Mouse (Mus musculus) hindbrain, embryonic 13.5 days (tissue): ENCODE data around the gene Ndufab1. TPM values are rescaled to one million over a fixed set of nuclear protein-coding genes. Genes with fewer than 3 reads are reported as not detected.
A peak's percentile ranks its signal among the peaks of the same experiment; 100 is the strongest.

Experiments
- ATAC-seq: fragments of 200-750 bp; cut with Nextera tagmentation; 2 replicates; pipeline ENCODE4 v1.8.0; 2017; ENCODE audit warnings: moderate TSS enrichment; ENCODE audit not compliant: low FRiP score
- H3K27ac ChIP-seq: fragments of 300-500 bp; sonication (generic); 2 replicates; pipeline ENCODE4 v1.5.1; 2015; ENCODE audit warnings: inconsistent platforms, mild to moderate bottlenecking, moderate library complexity
- H3K27me3 ChIP-seq: fragments of 300-500 bp; sonication (generic); 2 replicates; pipeline ENCODE4 v1.6.1; 2015; ENCODE audit warnings: mild to moderate bottlenecking, inconsistent platforms
- H3K36me3 ChIP-seq: fragments of 300-500 bp; sonication (generic); 2 replicates; pipeline ENCODE4 v1.6.1; 2015; ENCODE audit warnings: mild to moderate bottlenecking, inconsistent platforms
- H3K4me1 ChIP-seq: fragments of 300-500 bp; sonication (generic); replicated peaks from 2 replicates; pipeline ENCODE4 v1.6.1; 2015; ENCODE audit warnings: inconsistent platforms
- H3K4me2 ChIP-seq: fragments of 300-500 bp; sonication (generic); 2 replicates; pipeline ENCODE4 v1.6.1; 2015; ENCODE audit warnings: inconsistent platforms, mild to moderate bottlenecking, moderate library complexity
- H3K4me3 ChIP-seq: fragments of 300-500 bp; sonication (generic); 2 replicates; pipeline ENCODE4 v1.5.1; 2015; ENCODE audit warnings: mild to moderate bottlenecking, inconsistent platforms
- H3K9ac ChIP-seq: fragments of 300-500 bp; sonication (generic); 2 replicates; pipeline ENCODE4 v1.6.1; 2015; ENCODE audit warnings: mild to moderate bottlenecking, inconsistent platforms
- H3K9me3 ChIP-seq: fragments of 300-500 bp; sonication (generic); 2 replicates; pipeline ENCODE4 v1.6.1; 2016; ENCODE audit warnings: inconsistent platforms
- WGBS: fragments of 180-500 bp; shearing (Covaris S2); methylation state at CpG from one replicate; pipeline ENCODE4 v1.1.7; 2015; 5-methylcytosine and 5-hydroxymethylcytosine counted together
- polyA plus RNA-seq: library from polyadenylated mRNA; unstranded; fragments of >200 nt; fragmentation: Nextera tagmentation; extraction: Ambion mirVana; gene quantifications from 2 replicates; pipeline ENCODE4 v1.2.1, GENCODE M21; 2015

The Ndufab1 gene
- polyA plus RNA-seq, 1 experiment from 2014 or later: 638 TPM

- Histone ChIP-seq H3K27ac (peak overlapping the region; percentile 96), H3K9me3 (no peaks in the 10 kb centered on the region)
- WGBS: 22% methylated on average over 31 of the region's 31 CpGs
Observed at GRCm38 (mm10) chr7:122066102-122066944, 35.4 kb downstream of the Ndufab1 start.

GRCm38 (mm10) chr7:122065656-122066055, 36.0 kb downstream of the Ndufab1 start:
- H3K9ac ChIP-seq: peak overlapping the region; percentile 98; the same call in 1 of the 2 replicates
- H3K4me3 ChIP-seq: peak overlapping the region; percentile 99; the same call in 1 of the 2 replicates
- H3K27me3 ChIP-seq: no peaks in the 10 kb centered on the region
- H3K27ac ChIP-seq: no peak overlapping the region
- peak overlapping the region; percentile 67 for H3K4me2 ChIP-seq
- H3K36me3 ChIP-seq: peaks cover 22% of the 10 kb centered on the region
- no peak for ATAC-seq
- WGBS: 81% methylated on average over 1 of the region's 1 CpGs
- peaks cover 37% of the 10 kb centered on the region for H3K4me1 ChIP-seq
- H3K9me3 ChIP-seq: no peaks in the 10 kb centered on the region

More at GRCm38 (mm10) chr7:122066102-122066944, 35.4 kb downstream of the Ndufab1 start:
- Histone ChIP-seq H3K36me3 (peaks cover 27% of the 10 kb centered on the region), H3K9ac (peak overlapping the region; percentile 98), H3K4me1 (peaks cover 38% of the 10 kb centered on the region), H3K4me3 (peak overlapping the region; percentile 99), H3K4me2 (peak overlapping the region; percentile 67), H3K27me3 (no peaks in the 10 kb centered on the region)
- no peak; the same call in none of the 2 replicates for ATAC-seq

- ATAC-seq: no peak
Observed at GRCm38 (mm10) chr7:122056633-122057032, 45.1 kb downstream of the Ndufab1 start.

GRCm38 (mm10) chr7:122050834-122051233, 50.9 kb downstream of the Ndufab1 start:
- WGBS: 77% methylated on average over 1 of the region's 1 CpGs
- H3K4me2 ChIP-seq: no peak overlapping the region
- no peak overlapping the region for H3K27ac ChIP-seq
- H3K4me1 ChIP-seq: no peaks in the 10 kb centered on the region
- H3K27me3 ChIP-seq: no peaks in the 10 kb centered on the region
- ATAC-seq: no peak
- no peak overlapping the region for H3K4me3 ChIP-seq
- peaks cover 57% of the 10 kb centered on the region for H3K36me3 ChIP-seq
- no peak overlapping the region for H3K9ac ChIP-seq
- no peaks in the 10 kb centered on the region for H3K9me3 ChIP-seq

More at GRCm38 (mm10) chr7:122056633-122057032, 45.1 kb downstream of the Ndufab1 start:
- Histone ChIP-seq H3K36me3 (peaks cover 53% of the 10 kb centered on the region), H3K9me3 (no peaks in the 10 kb centered on the region), H3K9ac (no peak overlapping the region), H3K27ac (no peak overlapping the region), H3K4me2 (no peak overlapping the region), H3K4me3 (no peak overlapping the region), H3K4me1 (no peaks in the 10 kb centered on the region), H3K27me3 (no peaks in the 10 kb centered on the region)
- WGBS: 92% methylated on average over 5 of the region's 5 CpGs

- Histone ChIP-seq H3K27me3 (no peaks in the 10 kb centered on the region), H3K9ac (no peak overlapping the region), H3K4me3 (no peak overlapping the region), H3K4me2 (no peak overlapping the region), H3K4me1 (no peaks in the 10 kb centered on the region), H3K27ac (no peak overlapping the region), H3K36me3 (peaks cover 48% of the 10 kb centered on the region), H3K9me3 (no peaks in the 10 kb centered on the region)
- no peak for ATAC-seq
- 96% methylated on average over 9 of the region's 9 CpGs for WGBS
Observed at GRCm38 (mm10) chr7:122048191-122048590, 53.5 kb downstream of the Ndufab1 start.

DNA sequence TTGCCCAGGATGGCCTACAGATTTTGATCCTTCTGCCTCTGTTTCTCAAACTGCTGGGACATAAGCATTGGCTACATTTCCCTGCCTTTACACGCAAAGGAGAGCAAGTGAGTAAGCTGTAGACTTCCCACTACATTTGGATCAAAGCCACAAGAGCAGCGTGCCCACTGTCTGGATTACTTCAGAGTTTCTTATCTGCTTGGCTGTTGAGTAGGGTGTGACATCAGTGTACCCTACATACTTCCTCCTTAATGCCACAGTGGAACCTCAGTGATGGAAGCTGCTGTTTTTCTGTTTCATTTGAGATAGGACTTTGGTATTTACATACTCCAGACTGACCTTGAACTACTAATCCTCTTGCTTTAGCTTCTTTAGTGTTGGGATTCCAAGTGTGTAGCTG, 54.9 kb downstream of the Ndufab1 start:
- 96% methylated on average over 2 of the region's 2 CpGs for WGBS
- no peaks in the 10 kb centered on the region for H3K27me3 ChIP-seq
- H3K9me3 ChIP-seq: no peaks in the 10 kb centered on the region
- no peak overlapping the region for H3K27ac ChIP-seq
- H3K4me2 ChIP-seq: no peak overlapping the region
- H3K4me3 ChIP-seq: no peak overlapping the region
- H3K4me1 ChIP-seq: no peaks in the 10 kb centered on the region
- no peak for ATAC-seq
- peaks cover 51% of the 10 kb centered on the region for H3K36me3 ChIP-seq
- no peak overlapping the region for H3K9ac ChIP-seq

DNA sequence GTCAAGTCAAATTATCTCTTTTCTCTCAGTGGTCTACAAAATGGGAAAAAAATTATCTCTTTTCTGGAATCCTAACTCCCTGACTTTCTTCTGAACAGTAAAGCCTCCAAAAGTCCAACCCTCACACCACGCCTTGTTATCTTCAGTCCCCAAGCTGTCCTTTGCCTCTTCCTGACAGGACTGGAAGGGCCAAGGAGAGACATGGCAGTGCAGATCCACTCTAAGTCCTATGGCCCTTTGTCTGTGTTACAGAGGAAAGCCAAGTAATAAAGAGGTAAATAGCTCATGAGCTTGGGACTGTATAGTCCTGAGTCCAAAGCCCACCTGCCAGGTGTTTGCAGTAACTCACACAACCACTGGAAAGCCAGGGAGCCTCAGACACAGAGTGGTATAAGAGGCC, 56.0 kb downstream of the Ndufab1 start:
- ATAC-seq: no peak
- H3K4me3 ChIP-seq: no peak overlapping the region
- peaks cover 46% of the 10 kb centered on the region for H3K36me3 ChIP-seq
- H3K4me1 ChIP-seq: no peaks in the 10 kb centered on the region
- H3K27ac ChIP-seq: no peak overlapping the region
- no peak overlapping the region for H3K4me2 ChIP-seq
- H3K9me3 ChIP-seq: no peaks in the 10 kb centered on the region
- H3K9ac ChIP-seq: no peak overlapping the region
- WGBS: 100% methylated on average over 1 of the region's 1 CpGs
- H3K27me3 ChIP-seq: no peaks in the 10 kb centered on the region

GRCm38 (mm10) chr7:122045181-122045634, 56.5 kb downstream of the Ndufab1 start:
- Histone ChIP-seq H3K9me3 (no peaks in the 10 kb centered on the region), H3K36me3 (peaks cover 46% of the 10 kb centered on the region), H3K4me3 (no peak overlapping the region), H3K27me3 (no peaks in the 10 kb centered on the region), H3K4me2 (no peak overlapping the region), H3K9ac (no peak overlapping the region), H3K4me1 (no peaks in the 10 kb centered on the region), H3K27ac (no peak overlapping the region)
- WGBS: 93% methylated on average over 4 of the region's 4 CpGs
- ATAC-seq: no peak

GRCm38 (mm10) chr7:122044106-122044505, 57.6 kb downstream of the Ndufab1 start:
- H3K4me3 ChIP-seq: no peak overlapping the region
- 89% methylated on average over 8 of the region's 8 CpGs for WGBS

More at GRCm38 (mm10) chr7:122044106-122044505, 57.6 kb downstream of the Ndufab1 start:
- no peak for ATAC-seq
- H3K9me3 ChIP-seq: no peaks in the 10 kb centered on the region
- H3K27ac ChIP-seq: no peak overlapping the region
- no peak overlapping the region for H3K9ac ChIP-seq
- no peaks in the 10 kb centered on the region for H3K27me3 ChIP-seq
- H3K4me1 ChIP-seq: no peaks in the 10 kb centered on the region
- H3K36me3 ChIP-seq: peaks cover 56% of the 10 kb centered on the region
- H3K4me2 ChIP-seq: no peak overlapping the region

Other genes with a start within 250 kb of the Ndufab1 start
- 0.17 TPM in 1 of 2 replicates, not detected in the other for gene Scnn1b, start 236.8 kb downstream of the Ndufab1 start, polyA plus RNA-seq
- gene Cog7, start 120.2 kb downstream of the Ndufab1 start, polyA plus RNA-seq: 22.5 and 23.0 TPM in 2 replicates
- gene Gga2, start 80.7 kb downstream of the Ndufab1 start, polyA plus RNA-seq: 54.9 and 57.3 TPM in 2 replicates
- gene Ubfd1, start 34.7 kb downstream of the Ndufab1 start, polyA plus RNA-seq: 72.1 and 72.4 TPM in 2 replicates
- 10.2 and 10.4 TPM in 2 replicates for gene Ears2, start 34.6 kb downstream of the Ndufab1 start, polyA plus RNA-seq
- 5.7 and 8.7 TPM in 2 replicates for gene Palb2, start 31.1 kb upstream of the Ndufab1 start, polyA plus RNA-seq
- gene Dctn5, start 31.2 kb upstream of the Ndufab1 start, polyA plus RNA-seq: 162 TPM in 2 replicates
- 27.1 and 32.8 TPM in 2 replicates for gene Plk1, start 57.6 kb upstream of the Ndufab1 start, polyA plus RNA-seq
- gene Ern2, start 84.3 kb upstream of the Ndufab1 start, polyA plus RNA-seq: 0.97 and 1.1 TPM in 2 replicates
- 1.2 and 1.4 TPM in 2 replicates for gene Chp2, start 117.6 kb upstream of the Ndufab1 start, polyA plus RNA-seq
- gene Prkcb, start 186.9 kb upstream of the Ndufab1 start, polyA plus RNA-seq: 58.1 and 62.7 TPM in 2 replicates